Mouse (Mus musculus) left cerebral cortex, postnatal 4 days (tissue): ENCODE results near the gene Tmod3. TPM values are rescaled to one million over a fixed set of nuclear protein-coding genes. Genes with fewer than 3 reads are reported as not detected.

ENCODE experiments used
- total RNA-seq, 2 experiments: library from RNA; stranded (reverse); gene quantifications; 2 replicates each; pipeline ENCODE4 v1.2.3; 2021

The Tmod3 gene
- total RNA-seq, 2 experiments from 2014 or later, result 85.0 to 96.1 TPM

Other genes with a start within 250 kb of the Tmod3 start
- gene Bcl2l10, start 211.9 kb downstream of the Tmod3 start, total RNA-seq, result under 1 TPM in 1 of 2 experiments, not detected in 1; 0.32 TPM
- gene Mapk6, start 149.7 kb downstream of the Tmod3 start, total RNA-seq, result 100 to 1,000 TPM; 108 to 111 TPM
- gene Leo1, start 118.1 kb downstream of the Tmod3 start, total RNA-seq, result 10 to 100 TPM; 36.9 to 38.3 TPM
- gene Tmod2, start 51.7 kb upstream of the Tmod3 start, total RNA-seq, result 100 to 1,000 TPM; 453 to 459 TPM
- 10 to 100 TPM; 24.4 to 26.5 TPM for gene Lysmd2, start 66.1 kb upstream of the Tmod3 start, total RNA-seq
- gene Scg3, start 124.4 kb upstream of the Tmod3 start, total RNA-seq, result 100 to 1,000 TPM; 183 to 193 TPM
- gene Bmp5, start 215.7 kb upstream of the Tmod3 start, total RNA-seq, result 1 to 10 TPM; 2.1 to 2.5 TPM